Mouse (Mus musculus) spleen, adult 18-20 months (tissue): ENCODE measurements around the gene Inka1.

ENCODE experiments used
- DNase-seq, 2 experiments: peaks; one replicate each; pipeline ENCODE4 v3.0.0; 2022; ENCODE audit warnings: mixed read lengths in 2 of 2

Gene Inka1

DNA sequence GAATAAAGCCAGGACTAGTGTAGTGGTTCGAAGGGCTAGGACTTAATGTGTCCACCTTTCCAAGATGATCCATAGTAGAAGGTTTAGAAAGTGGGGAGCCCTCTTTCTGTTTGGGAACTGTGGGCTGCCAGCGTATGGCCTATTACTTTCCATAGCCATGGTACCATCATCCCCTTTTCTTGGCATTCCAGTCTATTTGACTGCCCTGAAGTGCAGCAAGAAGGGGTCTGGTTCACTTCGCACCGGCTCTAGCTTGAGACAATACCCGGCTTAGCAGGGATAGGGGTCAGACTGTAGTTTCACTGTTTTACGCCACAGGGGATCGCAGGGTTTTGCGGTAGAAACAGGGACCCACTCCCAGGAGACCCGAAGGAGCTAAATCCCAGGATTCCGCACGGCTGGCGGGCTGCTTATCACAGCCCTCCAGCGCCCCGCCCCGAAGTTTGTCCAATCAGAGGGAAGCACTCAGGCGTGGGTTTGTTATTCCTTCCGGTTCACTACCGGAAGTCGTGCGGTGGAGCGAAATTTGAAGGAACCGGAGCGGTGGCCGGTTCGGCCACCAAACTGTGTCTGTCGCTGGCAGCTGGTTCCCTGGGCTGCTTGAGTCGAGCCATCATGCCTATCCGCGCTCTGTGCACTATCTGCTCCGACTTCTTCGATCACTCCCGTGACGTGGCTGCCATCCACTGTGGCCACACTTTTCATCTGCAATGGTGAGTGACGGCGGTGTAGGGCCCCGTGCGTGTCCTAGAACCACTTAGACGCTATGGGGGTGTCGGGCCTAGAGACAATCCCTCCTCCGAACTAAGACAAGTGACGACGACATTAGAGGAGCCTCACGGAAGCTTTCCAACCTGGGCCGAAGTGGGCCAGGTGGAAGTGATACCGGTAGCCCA is 35.0 kb downstream of the Inka1 start:
- DNase-seq: peak; percentile 72 to 82

DNA sequence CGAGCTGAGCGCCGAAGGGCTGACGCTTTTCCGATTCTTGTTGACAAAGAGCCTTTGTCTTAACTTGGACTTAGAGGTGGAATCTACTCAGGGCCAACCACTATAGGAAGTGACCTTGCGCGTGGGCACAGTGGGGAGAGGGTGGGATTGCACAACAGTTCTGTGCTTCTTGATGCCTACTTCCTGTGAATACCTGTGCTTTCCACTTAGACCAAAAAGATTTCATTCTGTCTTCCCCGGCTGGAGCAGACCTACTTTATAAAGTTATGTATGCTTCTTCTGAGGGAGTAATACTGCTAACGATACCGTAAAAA is 35.8 kb downstream of the Inka1 start, which contains the start of gene Traip:
Gene Traip (plus strand): TSS at position 215 of the 314 bp plus-strand sequence.
- no peak for DNase-seq

DNA sequence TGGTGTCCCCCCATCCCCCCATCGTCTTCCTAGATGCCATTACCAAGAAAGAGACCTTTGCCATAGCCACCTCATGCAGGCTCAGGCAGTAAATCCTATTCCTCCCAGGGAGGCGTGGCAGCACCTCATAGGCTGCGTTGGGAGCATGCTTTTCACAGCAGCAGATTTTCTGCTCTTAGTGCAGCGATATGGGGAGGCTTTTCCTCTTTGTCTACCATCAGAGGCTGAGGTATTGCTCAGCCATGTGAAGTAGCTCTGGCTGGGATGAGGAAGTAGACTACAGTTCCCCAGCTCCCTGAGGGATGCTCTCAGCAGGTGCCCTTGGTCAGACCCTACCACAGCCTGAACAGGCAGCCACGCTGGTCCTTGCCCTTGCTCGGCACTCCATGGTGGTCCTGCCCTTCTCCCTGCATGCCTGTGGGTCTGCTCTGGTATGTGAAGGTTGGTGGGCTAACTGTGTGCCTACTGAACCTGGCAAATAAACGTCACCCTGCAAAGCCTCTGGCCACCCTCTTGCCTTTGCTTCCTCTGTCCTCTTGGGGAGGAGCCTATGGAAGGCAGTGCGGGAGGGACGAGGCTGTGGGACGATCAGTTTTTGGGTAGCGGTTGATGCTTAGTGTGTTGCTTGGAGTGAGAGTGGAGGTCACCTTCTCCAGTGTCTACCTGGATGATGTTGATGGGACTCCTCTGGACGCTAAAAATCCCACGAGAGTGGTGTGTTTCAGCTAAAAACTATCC is 36.3 kb downstream of the Inka1 start:
- DNase-seq: no peak

DNA sequence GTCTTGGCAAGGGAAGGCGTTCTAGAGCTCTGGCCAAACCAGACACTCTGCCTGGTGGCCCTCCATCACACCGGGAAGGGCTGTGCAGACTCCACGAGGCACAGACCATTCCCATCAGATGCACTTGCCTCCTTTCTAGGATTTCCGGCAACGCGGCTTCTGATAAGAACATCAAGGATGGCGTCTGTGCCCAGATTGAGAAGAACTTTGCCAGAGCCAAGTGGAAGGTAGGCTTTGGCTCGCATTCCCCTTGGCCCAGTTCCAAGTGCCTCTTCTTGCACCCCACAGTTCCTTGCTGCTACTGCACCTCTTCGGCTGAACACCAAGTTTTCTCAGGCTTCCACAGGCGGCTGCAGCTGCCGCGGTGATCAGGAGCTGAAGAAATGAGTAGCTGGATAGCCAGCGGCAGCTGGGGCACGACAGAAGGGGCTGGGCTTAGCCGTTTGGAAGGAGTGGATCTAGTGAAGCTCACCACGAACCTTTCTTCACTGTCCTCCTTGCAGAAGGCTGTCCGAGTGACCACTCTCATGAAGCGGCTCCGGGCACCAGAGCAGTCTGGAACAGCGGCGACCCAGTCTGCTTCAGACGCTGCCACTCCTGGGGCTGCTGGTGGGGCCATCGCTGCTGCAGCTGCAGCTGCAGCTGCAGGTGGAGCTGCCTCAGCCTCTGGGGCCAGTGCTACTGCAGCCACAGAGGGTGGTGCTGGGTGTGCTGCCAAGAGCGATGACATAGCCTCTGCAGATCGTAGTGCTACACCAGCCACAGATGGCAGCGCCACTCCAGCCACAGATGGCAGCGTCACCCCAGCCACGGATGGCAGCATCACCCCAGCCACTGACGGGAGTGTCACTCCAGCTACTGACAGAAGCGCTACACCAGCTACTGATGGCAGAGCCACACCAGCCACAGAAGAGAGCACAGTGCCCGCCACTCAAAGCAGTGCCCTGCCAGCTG is 38.2 kb downstream of the Inka1 start:
- DNase-seq: no peak

DNA sequence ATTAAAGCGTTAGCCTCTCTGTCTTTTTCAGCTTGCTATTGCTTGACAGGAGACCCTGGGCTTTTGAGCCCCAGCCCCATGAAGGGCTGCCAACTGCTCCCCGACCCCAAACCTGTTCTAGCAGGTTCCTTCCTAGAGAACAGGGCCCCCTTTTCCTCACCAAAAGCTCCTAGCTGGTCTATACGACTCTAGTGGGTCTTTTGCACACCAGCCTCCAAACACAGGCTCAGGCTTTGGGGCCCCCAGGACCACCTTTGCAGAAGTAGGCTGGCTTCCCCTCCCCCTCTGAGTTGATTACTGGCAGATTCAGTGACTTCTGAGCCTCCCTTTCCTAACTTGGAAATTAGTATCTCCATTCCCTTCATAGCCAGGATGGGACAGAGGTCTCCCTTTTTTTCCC is 48.8 kb downstream of the Inka1 start:
- no peak for DNase-seq

DNA sequence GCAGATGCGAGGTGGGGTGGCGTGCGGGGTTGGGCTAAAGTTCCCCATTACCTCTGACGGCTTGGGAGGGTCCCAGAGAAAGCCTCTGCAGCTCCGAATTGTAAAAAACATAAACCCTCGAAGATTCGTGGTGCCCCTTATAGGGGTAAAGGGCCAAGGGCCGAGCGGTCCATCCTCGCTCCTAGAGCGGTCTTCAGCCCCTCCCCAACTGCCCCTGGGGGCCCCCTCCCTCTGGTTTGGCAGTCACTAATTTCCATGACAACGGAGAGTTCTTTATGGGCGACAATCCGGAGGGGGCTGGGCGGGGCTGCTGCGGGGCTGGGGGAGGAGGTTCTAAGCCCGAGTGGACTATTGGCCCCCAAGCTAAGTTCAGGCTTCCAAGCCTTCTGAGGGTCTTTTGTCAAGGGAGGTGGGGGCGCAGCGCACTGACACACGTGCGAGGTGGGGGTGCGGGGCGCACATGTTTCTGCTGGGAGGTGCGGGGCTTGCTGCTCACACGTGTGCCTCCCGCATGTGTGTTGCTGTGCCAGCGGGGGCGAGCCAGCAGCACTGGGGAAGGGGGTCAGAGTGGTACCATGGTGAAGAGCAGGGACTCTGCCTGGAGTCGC is 49.4 kb downstream of the Inka1 start:
- no peak for DNase-seq

DNA sequence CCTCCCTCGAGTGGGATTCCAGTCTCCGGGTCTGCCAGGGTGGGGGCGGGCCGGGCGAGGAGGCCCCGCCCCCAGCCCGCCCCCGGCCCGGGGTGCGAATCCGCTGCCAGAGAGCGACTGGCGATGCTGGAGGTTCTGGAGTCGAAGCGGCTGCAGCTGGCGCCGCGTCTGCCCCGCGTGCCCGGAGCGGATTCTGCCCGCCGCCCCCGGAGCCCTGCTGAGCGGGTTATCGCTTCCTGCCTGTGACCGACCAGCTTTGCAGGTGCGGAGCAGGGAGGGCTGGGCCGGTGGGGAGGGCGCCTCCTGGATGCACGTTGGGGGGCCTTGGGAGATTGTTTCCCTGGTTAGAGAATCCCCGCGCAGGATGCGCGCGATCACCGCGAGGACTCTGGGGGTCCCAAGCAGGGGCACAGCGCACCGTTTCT is 49.9 kb downstream of the Inka1 start:
- DNase-seq: peak in 1 of 2 experiments; percentile 22

DNA sequence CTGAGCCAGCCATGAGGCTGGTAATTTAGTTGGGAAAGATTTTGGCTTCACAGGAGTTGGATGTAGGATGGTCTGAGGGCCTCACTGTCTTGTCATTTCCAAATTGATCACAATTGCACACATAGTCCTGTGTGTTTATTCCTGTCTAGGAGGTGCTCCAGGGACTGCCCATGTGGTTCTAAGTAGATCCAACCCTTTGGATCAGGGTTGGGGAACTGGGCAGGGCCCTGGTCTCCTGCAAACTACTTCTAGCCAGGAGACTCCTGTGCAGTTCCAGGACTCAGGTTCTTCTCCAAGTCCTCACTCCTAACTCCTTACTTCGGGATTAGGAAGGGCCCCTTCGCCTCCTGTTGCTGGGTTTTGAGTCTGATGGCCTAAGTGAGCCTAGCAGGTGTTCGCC is 50.3 kb downstream of the Inka1 start, which contains the start of gene Camkv:
Gene Camkv (plus strand): TSS at position 301 of the 400 bp plus-strand sequence.
- no peak for DNase-seq
